Mouse (Mus musculus) adrenal gland, postnatal 25 days (tissue): ENCODE measurements around the gene U2af1l4. TPM values are rescaled to one million over a fixed set of nuclear protein-coding genes. Genes with fewer than 3 reads are reported as not detected.

Source experiments
- DNase-seq: peaks from one replicate; pipeline ENCODE4 v3.0.0; 2021; ENCODE audit warnings: mixed read lengths
- microRNA-seq, 2 experiments: library from miRNA; unstranded; fragments of <30 nt; microRNA quantifications; one replicate each; pipeline ENCODE4 v1.2.0; 2021
- total RNA-seq: library from RNA; stranded (reverse); gene quantifications from 2 replicates; pipeline ENCODE4 v1.2.3, GENCODE M21; 2021

The U2af1l4 gene
- total RNA-seq, 1 experiment from 2014 or later, result 81.8 TPM

- no peak for DNase-seq
Observed at GRCm38 (mm10) chr7:30610043-30610442, 46.9 kb downstream of the U2af1l4 start.

GRCm38 (mm10) chr7:30612654-30613402, 49.7 kb downstream of the U2af1l4 start, which contains the start of gene Upk1a:
Gene Upk1a, minus strand, starts transcription at chr7:30612847.
- no peak for DNase-seq

- DNase-seq, result peak; percentile 65
Observed at GRCm38 (mm10) chr7:30613529-30614112, 50.5 kb downstream of the U2af1l4 start.

GRCm38 (mm10) chr7:30614454-30614853, 51.4 kb downstream of the U2af1l4 start:
- DNase-seq, result no peak

Small RNA genes within 50 kb of the gene (microRNA-seq; reads per million reads assigned to microRNA genes)
- gene Gm38670 (1.4 to 1.7 reads per million in 2 experiments), gene Mir3569 (0 to 0.34 reads per million in 2 experiments)

Other genes starting within 250 kb of the U2af1l4 start
- gene Syne4, start 248.5 kb upstream of the U2af1l4 start, total RNA-seq, result 29.0 and 41.3 TPM in 2 replicates
- gene E130208F15Rik, start 241.6 kb upstream of the U2af1l4 start, total RNA-seq, result 1.5 and 2.0 TPM in 2 replicates
- 13.1 and 14.1 TPM in 2 replicates for gene Sdhaf1, start 239.4 kb upstream of the U2af1l4 start, total RNA-seq
- gene Lrfn3, start 200.5 kb upstream of the U2af1l4 start, total RNA-seq, result 16.6 and 19.4 TPM in 2 replicates
- 14.9 and 15.0 TPM in 2 replicates for gene Tyrobp, start 149.5 kb upstream of the U2af1l4 start, total RNA-seq
- gene Hcst, start 143.4 kb upstream of the U2af1l4 start, total RNA-seq, result 2.6 TPM in 1 of 2 replicates, not detected in the other
- 1.2 and 2.1 TPM in 2 replicates for gene Nfkbid, start 141.6 kb upstream of the U2af1l4 start, total RNA-seq
- gene Aplp1, start 117.8 kb upstream of the U2af1l4 start, total RNA-seq, result 19.6 and 29.9 TPM in 2 replicates
- gene Kirrel2, start 105.6 kb upstream of the U2af1l4 start, total RNA-seq, result not detected in 2 replicates
- gene Nphs1, start 105.0 kb upstream of the U2af1l4 start, total RNA-seq, result not detected in 2 replicates
- gene Prodh2, start 69.7 kb upstream of the U2af1l4 start, total RNA-seq, result 1.6 TPM in 1 of 2 replicates, not detected in the other
- 5.6 and 7.4 TPM in 2 replicates for gene Arhgap33, start 28.2 kb upstream of the U2af1l4 start, total RNA-seq
- 30.2 and 33.5 TPM in 2 replicates for gene Hspb6, start 11.1 kb upstream of the U2af1l4 start, total RNA-seq
- 14.8 TPM in 2 replicates for gene Proser3, start 11.0 kb upstream of the U2af1l4 start, total RNA-seq
- gene Lin37, start 3.5 kb upstream of the U2af1l4 start, total RNA-seq, result 56.9 and 67.6 TPM in 2 replicates
- gene Gm49396, start within 50 bp of the U2af1l4 start, total RNA-seq, result 6.3 and 8.0 TPM in 2 replicates
- gene Psenen, start 326 bp downstream of the U2af1l4 start, total RNA-seq, result 148 and 160 TPM in 2 replicates
- 4.4 and 6.7 TPM in 2 replicates for gene Igflr1, start 2.1 kb downstream of the U2af1l4 start, total RNA-seq
- 60.7 and 73.7 TPM in 2 replicates for gene Kmt2b, start 25.4 kb downstream of the U2af1l4 start, total RNA-seq
- gene Zbtb32, start 35.6 kb downstream of the U2af1l4 start, total RNA-seq, result 0.33 and 0.71 TPM in 2 replicates
- gene Upk1a, start 49.5 kb downstream of the U2af1l4 start, total RNA-seq, result 0.36 TPM in 1 of 2 replicates, not detected in the other
- gene Cox6b1, start 62.9 kb downstream of the U2af1l4 start, total RNA-seq, result 1,003 and 1,219 TPM in 2 replicates
- not detected in 2 replicates for gene Etv2, start 72.6 kb downstream of the U2af1l4 start, total RNA-seq
- 78.4 and 87.5 TPM in 2 replicates for gene Rbm42, start 87.0 kb downstream of the U2af1l4 start, total RNA-seq
- 12.6 and 13.5 TPM in 2 replicates for gene Haus5, start 101.7 kb downstream of the U2af1l4 start, total RNA-seq
- not detected in 2 replicates for gene Pmis2, start 108.3 kb downstream of the U2af1l4 start, total RNA-seq
- 5.5 and 11.1 TPM in 2 replicates for gene 2200002J24Rik, start 135.6 kb downstream of the U2af1l4 start, total RNA-seq
- 3.6 and 3.8 TPM in 2 replicates for gene Atp4a, start 148.9 kb downstream of the U2af1l4 start, total RNA-seq
- gene Tmem147, start 166.2 kb downstream of the U2af1l4 start, total RNA-seq, result 209 TPM in 2 replicates
- gene Gapdhs, start 180.4 kb downstream of the U2af1l4 start, total RNA-seq, result not detected in 2 replicates
- gene Sbsn, start 188.2 kb downstream of the U2af1l4 start, total RNA-seq, result 310 and 338 TPM in 2 replicates
- gene Dmkn, start 200.5 kb downstream of the U2af1l4 start, total RNA-seq, result 1.4 and 2.6 TPM in 2 replicates
- not detected in 2 replicates for gene Krtdap, start 224.6 kb downstream of the U2af1l4 start, total RNA-seq